Mouse (Mus musculus) midbrain, embryonic 14.5 days (tissue): ENCODE measurements around the gene Sult6b2. TPM values are rescaled to one million over a fixed set of nuclear protein-coding genes. Genes with fewer than 3 reads are reported as not detected.

Experiments
- ATAC-seq: fragments of 200-750 bp; cut with Nextera tagmentation; 2 replicates; pipeline ENCODE4 v1.8.0; 2017; ENCODE audit warnings: moderate number of reproducible peaks, moderate library complexity; ENCODE audit not compliant: low FRiP score, low TSS enrichment
- DNase-seq: peaks from one replicate; pipeline ENCODE4 v3.0.0-alpha.2; 2015
- H3K27ac ChIP-seq: fragments of 300-500 bp; sonication (generic); replicated peaks from 2 replicates; pipeline ENCODE4 v1.5.1; 2014; ENCODE audit warnings: mild to moderate bottlenecking, low read depth, low read length, moderate library complexity
- H3K27me3 ChIP-seq: fragments of 300-500 bp; sonication (generic); 2 replicates; pipeline ENCODE4 v1.6.1; 2014; ENCODE audit warnings: low read length, control low read depth, mixed read lengths; ENCODE audit not compliant: control insufficient read depth, insufficient read depth
- H3K36me3 ChIP-seq: fragments of 300-500 bp; sonication (generic); 2 replicates; pipeline ENCODE4 v1.6.1; 2014; ENCODE audit warnings: low read length, control low read depth; ENCODE audit not compliant: control insufficient read depth, insufficient read depth
- H3K4me1 ChIP-seq: fragments of 300-500 bp; sonication (generic); 2 replicates; pipeline ENCODE4 v1.6.1; 2014; ENCODE audit warnings: mild to moderate bottlenecking, antibody characterized with exemption, low read length, control low read depth; ENCODE audit not compliant: control insufficient read depth, insufficient read depth
- H3K4me2 ChIP-seq: fragments of 300-500 bp; sonication (generic); 2 replicates; pipeline ENCODE4 v1.6.1; 2014; ENCODE audit warnings: mild to moderate bottlenecking, low read length, moderate library complexity
- H3K4me3 ChIP-seq: fragments of 300-500 bp; sonication (generic); replicated peaks from 2 replicates; pipeline ENCODE4 v1.5.1; 2014; ENCODE audit warnings: low read depth, low read length
- H3K9ac ChIP-seq: fragments of 300-500 bp; sonication (generic); replicated peaks from 2 replicates; pipeline ENCODE4 v1.6.1; 2014; ENCODE audit warnings: mild to moderate bottlenecking, low read length, moderate library complexity
- H3K9me3 ChIP-seq: fragments of 300-500 bp; sonication (generic); 2 replicates; pipeline ENCODE4 v1.6.1; 2016; ENCODE audit warnings: low read length, control low read depth, mixed read lengths; ENCODE audit not compliant: control insufficient read depth
- WGBS: fragments of 180-500 bp; shearing (Covaris S2); extraction: QIAGEN DNeasy Blood & Tissue Kit; methylation state at CpG from one replicate; pipeline ENCODE4 v1.1.7; 2014; 5-methylcytosine and 5-hydroxymethylcytosine counted together
- polyA plus RNA-seq: library from polyadenylated mRNA; unstranded; fragments of >200 nt; fragmentation: Nextera tagmentation; extraction: Ambion mirVana; gene quantifications from 2 replicates; pipeline ENCODE4 v1.2.1, GENCODE M21; 2014

Gene Sult6b2
- polyA plus RNA-seq, 1 experiment from 2014 or later = not detected

DNA sequence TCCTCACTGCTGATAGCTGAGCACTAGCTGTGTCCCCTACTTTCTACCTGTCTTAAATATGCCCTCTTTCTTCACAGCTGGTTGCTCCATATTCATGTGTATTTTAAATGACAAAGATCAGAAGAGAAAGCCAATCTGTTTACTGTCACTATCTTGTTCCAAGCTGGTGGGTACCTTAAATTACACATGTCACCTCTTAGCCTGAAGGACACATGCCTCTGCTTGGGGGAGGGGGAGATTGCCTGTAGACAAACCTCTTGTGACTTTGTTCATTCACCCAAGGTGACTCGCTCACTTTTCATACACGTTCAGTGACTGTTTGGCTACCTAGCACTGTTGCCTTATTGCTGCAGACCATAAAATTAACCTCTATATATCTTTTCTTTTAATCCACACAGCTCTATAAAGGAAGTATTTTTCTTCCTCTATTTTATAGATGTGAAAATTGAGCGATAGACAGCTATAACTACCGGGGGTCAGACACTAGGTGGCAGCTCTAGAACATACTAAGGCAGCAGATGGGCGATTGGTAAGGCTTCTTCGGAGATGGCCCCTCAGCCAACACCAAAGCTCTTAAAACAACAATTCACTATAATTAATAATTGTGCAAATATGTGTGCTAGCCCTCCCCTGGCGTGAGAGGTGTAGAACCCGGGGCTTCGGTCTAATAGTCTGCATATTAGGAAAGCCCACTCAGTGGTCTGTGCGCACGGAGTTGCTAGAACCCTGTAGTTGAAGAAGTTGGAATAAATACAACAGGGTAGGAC is 25.1 kb downstream of the Sult6b2 start:
- DNase-seq = peak; percentile 86
- Histone ChIP-seq H3K9ac (no peak overlapping the region), H3K9me3 (no peaks in the 10 kb centered on the region), H3K36me3 (peaks cover 18% of the 10 kb centered on the region), H3K4me2 (no peak overlapping the region), H3K4me3 (no peak overlapping the region), H3K4me1 (0 out of 2 replicates have a peak, but pooled peaks cover 2% of the 10 kb centered on the region), H3K27ac (peak overlapping the region; percentile 47; the same call in 1 of the 2 replicates), H3K27me3 (no peaks in the 10 kb centered on the region)
- peak; percentile 54 for ATAC-seq
- 48% methylated on average over 11 of the region's 11 CpGs for WGBS

DNA sequence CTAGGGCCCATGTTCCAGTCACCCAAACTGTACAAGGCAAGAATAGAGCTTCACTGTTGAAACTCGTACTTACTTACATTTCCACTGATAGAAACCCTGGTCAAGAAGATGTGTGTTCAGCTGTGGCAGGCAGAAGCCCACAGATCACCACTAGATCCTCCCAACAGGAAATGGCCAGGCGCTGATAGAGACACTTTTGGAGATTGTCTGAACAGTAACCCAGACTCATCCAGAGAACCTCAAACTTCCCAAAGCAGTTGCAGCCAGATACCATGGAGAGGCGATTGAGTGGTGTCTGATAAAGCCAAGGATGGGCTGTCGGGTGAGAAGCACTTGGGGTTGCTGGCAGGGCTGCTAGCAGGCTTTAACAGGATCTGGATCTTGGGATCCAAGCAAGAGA is 27.4 kb downstream of the Sult6b2 start:
- no peak overlapping the region for H3K4me3 ChIP-seq
- H3K9ac ChIP-seq = no peak overlapping the region
- no peak overlapping the region for H3K27ac ChIP-seq
- WGBS = 94% methylated on average over 4 of the region's 4 CpGs
- H3K4me1 ChIP-seq = 0 out of 2 replicates have a peak, but pooled peaks cover 2% of the 10 kb centered on the region
- no peaks in the 10 kb centered on the region for H3K9me3 ChIP-seq
- DNase-seq = no peak
- no peaks in the 10 kb centered on the region for H3K27me3 ChIP-seq
- no peak overlapping the region for H3K4me2 ChIP-seq
- ATAC-seq = no peak
- H3K36me3 ChIP-seq = peaks cover 41% of the 10 kb centered on the region

DNA sequence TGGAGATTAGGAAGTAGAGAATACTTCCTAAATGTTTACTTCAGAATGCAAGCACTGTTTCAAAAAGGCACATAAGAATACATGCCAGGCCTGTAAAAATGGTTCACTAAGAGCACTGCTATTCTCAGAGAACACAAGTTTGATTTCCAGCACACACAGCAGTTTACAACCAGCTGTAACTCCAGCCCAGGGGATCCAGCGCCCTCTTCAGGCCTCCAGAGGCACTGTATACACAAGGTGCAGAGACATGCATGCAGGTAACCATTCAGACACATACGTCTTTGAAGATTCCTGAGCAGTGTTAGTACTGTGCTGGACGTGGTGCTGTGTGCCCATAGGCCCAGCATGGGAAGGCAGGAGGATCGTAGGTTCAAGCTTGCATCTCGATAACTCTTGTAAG is 30.7 kb downstream of the Sult6b2 start:
- no peak for ATAC-seq
- H3K27ac ChIP-seq = no peak overlapping the region
- peaks cover 73% of the 10 kb centered on the region for H3K36me3 ChIP-seq
- no peak overlapping the region for H3K9ac ChIP-seq
- H3K9me3 ChIP-seq = no peaks in the 10 kb centered on the region
- H3K27me3 ChIP-seq = no peaks in the 10 kb centered on the region
- no peak for DNase-seq
- H3K4me3 ChIP-seq = no peak overlapping the region
- H3K4me2 ChIP-seq = no peak overlapping the region
- WGBS = 90% methylated on average over 5 of the region's 5 CpGs
- H3K4me1 ChIP-seq = no peaks in the 10 kb centered on the region

DNA sequence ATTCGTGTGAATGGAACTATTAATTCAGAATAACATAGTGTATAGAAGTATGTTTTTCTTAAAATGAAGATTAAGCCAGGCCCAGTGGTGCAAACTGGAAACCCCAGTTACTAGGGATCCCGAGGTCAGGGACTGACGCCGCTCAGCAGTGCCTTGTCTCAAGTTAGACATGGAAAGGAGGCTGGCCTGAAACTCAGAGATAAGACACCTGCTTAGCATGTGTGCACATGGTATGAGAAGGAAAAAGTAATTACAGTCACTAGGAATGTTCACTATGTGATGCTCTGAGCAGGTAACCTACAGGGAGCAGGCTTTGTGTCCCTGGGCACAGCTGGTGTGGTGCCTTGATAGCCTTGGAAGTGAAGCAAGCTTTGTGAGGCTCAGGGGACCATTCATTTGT is 32.7 kb downstream of the Sult6b2 start:
- no peak overlapping the region for H3K27ac ChIP-seq
- no peaks in the 10 kb centered on the region for H3K27me3 ChIP-seq
- H3K9ac ChIP-seq = no peak overlapping the region
- peaks cover 93% of the 10 kb centered on the region for H3K36me3 ChIP-seq
- H3K4me3 ChIP-seq = no peak overlapping the region
- H3K4me1 ChIP-seq = no peaks in the 10 kb centered on the region
- H3K4me2 ChIP-seq = no peak overlapping the region
- no peaks in the 10 kb centered on the region for H3K9me3 ChIP-seq
- DNase-seq (no peak), ATAC-seq (no peak)
- WGBS = 93% methylated on average over 4 of the region's 4 CpGs

DNA sequence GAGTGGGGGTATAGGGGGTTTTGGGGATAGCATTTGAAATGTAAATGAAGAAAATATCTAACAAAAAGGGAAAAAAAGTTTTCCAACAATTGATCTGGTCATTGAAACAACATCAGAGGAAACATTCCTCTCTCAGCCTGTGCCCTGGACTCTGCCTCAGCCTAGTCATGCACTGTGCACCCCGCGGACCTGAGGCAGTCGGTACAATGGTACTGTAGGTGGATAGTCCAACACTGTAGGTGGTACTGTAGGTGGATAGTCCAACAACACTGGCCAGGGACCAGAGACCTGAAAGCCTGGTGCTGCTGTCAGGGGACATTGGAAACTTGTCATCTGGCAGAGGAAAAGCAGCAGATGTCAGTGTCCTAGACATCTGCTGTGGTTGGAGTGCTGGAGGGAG is 34.4 kb downstream of the Sult6b2 start:
- DNase-seq = no peak
- no peak overlapping the region for H3K4me3 ChIP-seq
- H3K4me2 ChIP-seq = no peak overlapping the region
- no peaks in the 10 kb centered on the region for H3K9me3 ChIP-seq
- H3K9ac ChIP-seq = no peak overlapping the region
- H3K36me3 ChIP-seq = peaks cover 99% of the 10 kb centered on the region
- ATAC-seq = no peak
- no peaks in the 10 kb centered on the region for H3K27me3 ChIP-seq
- H3K4me1 ChIP-seq = no peaks in the 10 kb centered on the region
- no peak overlapping the region for H3K27ac ChIP-seq
- WGBS = 95% methylated on average over 3 of the region's 3 CpGs

DNA sequence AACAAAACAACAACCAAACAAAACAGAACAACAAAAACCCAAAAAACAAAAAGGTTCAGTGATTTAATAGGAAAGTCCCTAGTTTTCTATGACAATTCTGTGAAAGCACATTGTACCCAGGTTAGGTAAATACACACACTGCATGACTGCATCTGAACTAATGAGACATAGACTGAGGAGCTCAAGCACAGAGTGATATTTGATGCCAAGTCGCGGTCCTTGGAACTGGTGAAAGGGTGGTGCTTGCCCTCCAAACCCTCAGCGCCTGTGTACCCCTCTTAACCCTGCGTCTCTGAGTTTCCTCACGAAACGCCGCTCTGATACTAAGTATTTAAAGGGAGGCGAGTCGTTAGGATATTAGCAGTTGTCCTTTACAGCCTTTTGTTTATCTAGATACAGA is 37.0 kb downstream of the Sult6b2 start:
- H3K4me1 ChIP-seq = no peaks in the 10 kb centered on the region
- DNase-seq (no peak), ATAC-seq (no peak)
- no peak overlapping the region for H3K9ac ChIP-seq
- no peaks in the 10 kb centered on the region for H3K9me3 ChIP-seq
- H3K4me2 ChIP-seq = no peak overlapping the region
- no peak overlapping the region for H3K4me3 ChIP-seq
- 94% methylated on average over 9 of the region's 9 CpGs for WGBS
- no peaks in the 10 kb centered on the region for H3K27me3 ChIP-seq
- H3K27ac ChIP-seq = no peak overlapping the region
- peaks cover 83% of the 10 kb centered on the region for H3K36me3 ChIP-seq

DNA sequence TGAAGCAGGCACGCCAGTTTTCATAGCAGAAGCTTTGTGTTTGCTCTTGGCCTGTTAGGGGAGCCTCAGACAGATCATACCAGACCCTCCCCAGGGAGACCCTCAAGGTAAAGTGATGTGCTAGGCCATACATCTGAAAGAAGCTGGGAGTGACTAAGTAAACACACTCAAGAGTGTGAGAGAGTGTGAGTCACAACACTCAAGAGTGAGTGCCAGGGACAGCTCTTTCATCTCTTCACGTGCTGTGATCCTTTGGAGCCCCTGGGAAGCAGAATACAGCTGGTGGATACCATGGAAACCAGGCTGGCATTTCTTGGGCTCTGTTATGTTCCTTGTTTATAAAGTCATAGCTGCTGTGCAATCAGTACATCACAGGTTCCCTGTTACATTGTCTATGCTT is 39.4 kb downstream of the Sult6b2 start:
- Histone ChIP-seq H3K36me3 (peaks cover 66% of the 10 kb centered on the region), H3K27ac (no peak overlapping the region), H3K9me3 (no peaks in the 10 kb centered on the region), H3K4me1 (no peaks in the 10 kb centered on the region), H3K27me3 (no peaks in the 10 kb centered on the region), H3K4me2 (no peak overlapping the region), H3K9ac (no peak overlapping the region), H3K4me3 (no peak overlapping the region)
- no peak for ATAC-seq
- DNase-seq = no peak
- WGBS = 44% methylated on average over 2 of the region's 2 CpGs

DNA sequence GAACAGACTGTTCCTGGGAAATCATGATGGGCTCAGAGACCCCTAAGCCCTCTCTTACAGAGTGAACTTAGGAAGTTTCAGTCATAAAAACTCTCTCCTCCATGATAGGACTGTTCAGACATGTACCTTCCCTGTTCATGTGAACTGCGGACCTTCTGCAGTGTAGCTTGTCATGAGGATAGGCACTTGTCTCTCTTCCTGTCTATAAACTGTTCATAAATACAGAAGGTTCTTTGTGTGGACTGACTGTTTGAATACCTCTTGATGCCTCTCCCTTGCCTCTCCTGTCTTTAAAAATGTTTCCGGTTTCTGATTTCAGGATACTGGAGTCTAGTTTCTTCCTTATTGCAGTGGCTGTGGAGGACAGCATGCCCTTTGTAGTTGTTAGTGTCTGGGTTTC is 44.7 kb downstream of the Sult6b2 start:
- Histone ChIP-seq H3K27me3 (no peaks in the 10 kb centered on the region), H3K27ac (no peak overlapping the region), H3K4me1 (peaks cover 11% of the 10 kb centered on the region), H3K4me2 (no peak overlapping the region), H3K9me3 (no peaks in the 10 kb centered on the region), H3K4me3 (no peak overlapping the region), H3K9ac (no peak overlapping the region), H3K36me3 (peaks cover 19% of the 10 kb centered on the region)
- ATAC-seq = no peak
- no peak for DNase-seq
- 97% methylated on average over 2 of the region's 2 CpGs for WGBS

DNA sequence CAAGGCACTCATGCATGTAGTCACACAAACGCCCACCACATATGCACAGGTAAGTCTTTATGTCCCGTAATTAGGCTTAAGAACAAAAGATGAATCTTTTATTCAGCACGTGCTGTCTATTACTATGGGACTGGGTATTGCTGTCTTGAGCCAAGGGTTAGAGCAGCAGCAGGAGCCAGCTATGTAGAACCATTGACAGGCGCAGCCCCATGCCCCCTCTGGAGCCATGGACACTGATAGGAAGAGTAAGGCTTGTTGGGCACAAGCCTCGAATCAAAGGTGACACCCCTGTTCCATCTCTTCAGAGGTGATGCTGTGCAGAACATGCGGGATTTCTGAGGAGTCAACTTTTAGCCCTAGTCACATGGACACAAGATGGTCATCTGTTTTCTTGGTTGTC is 45.7 kb downstream of the Sult6b2 start:
- no peak overlapping the region for H3K27ac ChIP-seq
- peaks cover 11% of the 10 kb centered on the region for H3K4me1 ChIP-seq
- 96% methylated on average over 6 of the region's 6 CpGs for WGBS
- no peaks in the 10 kb centered on the region for H3K9me3 ChIP-seq
- no peak for ATAC-seq
- H3K9ac ChIP-seq = peak overlapping the region; percentile 88; the same call in 1 of the 2 replicates
- H3K4me3 ChIP-seq = no peak overlapping the region
- no peaks in the 10 kb centered on the region for H3K27me3 ChIP-seq
- H3K4me2 ChIP-seq = peak overlapping the region; percentile 62
- peaks cover 12% of the 10 kb centered on the region for H3K36me3 ChIP-seq
- no peak for DNase-seq
